Mouse (Mus musculus): ENCODE measurements around the gene Hist1h2bg.
"Not testable (repeated sequence)": the region's sequence is repeated elsewhere in the genome, so short reads cannot be mapped to it uniquely, and the experiment has no call there.

The Hist1h2bg gene

DNA sequence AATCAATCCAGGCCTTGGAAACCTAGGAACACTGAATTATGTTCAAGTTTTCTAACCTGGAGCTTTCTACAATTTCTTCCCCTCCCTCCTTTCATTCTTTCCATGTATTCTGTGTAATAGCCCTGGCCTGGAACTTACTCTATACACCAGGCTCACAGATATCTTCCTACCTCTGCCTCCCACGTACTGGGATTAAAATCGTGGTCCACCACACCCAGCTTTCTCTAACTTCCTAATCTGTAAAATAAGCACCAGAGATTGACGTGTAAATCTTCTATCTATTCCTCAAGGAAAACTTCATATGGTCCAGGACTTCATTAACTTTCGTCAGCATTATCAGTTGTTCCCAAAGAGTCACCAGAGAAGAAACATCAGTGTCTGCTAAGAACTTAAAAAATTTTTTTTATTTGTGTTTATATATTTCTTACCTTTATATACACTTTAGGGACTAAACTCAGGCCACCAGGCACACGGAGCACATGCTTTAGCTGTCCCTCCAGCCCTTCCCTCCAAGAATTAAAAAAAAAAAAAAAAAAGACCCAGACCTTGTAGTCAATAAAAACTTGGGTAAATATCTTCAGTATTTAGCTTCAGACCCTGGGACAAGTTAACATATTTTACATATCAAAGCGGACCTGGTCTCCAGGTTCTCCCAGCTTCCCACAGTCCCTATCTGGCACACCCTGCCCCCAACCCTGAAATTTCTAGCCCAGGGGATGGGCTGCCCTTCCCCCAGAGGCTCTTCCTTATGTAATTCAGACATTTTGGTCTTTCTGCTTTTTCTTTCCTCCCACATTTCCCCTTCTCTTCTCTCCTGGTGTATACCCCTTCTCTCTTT lies 11.2 kb downstream of the Hist1h2bg start:
- peak; percentile 58 for DNase-seq (ENCODE audit: extremely low read depth, insufficient read length, low spot score)

DNA sequence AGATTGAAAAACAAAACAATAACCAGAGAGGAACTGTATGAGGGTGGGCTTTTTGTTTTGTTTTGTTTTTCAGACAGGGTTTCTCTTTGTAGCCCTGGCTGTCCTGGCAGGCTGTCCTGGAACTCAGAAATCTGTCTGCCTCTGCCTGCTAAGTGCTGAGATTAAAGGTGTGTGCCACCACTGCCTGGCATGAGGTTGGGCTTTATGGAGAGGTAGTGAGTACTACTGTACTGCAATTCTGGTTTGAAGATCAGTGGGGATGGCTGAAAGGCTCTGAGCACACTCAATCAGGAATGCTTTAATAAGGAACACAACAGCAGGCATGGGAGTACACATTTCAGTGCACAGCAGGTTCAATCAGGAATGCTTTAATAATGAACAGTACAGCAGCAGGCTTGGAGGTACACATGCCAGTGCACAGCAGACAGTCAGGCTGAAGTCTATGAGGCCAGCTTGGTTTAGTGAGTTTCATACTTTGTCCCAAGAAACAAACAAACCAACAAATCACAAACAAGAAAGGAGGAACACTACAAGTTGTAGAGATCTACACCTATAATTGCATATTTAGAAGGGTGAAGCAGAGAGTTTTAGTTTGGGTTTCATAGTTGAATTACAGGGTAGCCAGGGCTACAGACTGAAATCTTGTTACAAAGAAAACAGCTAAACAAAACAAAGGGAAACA lies 12.3 kb downstream of the Hist1h2bg start:
- peak; percentile 41 for DNase-seq (ENCODE audit: extremely low read depth, insufficient read length, low spot score)

DNA sequence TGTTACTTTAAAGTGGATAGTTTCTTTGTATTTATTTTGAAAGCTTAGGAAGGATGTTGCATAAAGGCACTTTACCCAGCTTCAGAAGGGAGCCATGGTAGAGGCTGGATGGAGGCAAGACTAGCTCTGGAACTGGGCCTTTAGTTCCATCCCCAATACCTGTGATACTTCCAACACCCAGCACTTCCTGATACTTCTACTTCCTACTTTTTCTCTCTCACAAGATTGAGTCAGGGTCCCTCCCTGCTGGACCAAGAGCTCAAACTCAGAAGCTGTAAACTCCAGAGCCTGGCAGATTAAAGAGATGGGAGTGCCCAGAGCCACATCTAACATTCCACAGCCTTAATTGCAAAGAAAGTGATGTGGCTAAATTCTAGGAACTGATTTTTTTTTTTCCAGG lies 13.1 kb downstream of the Hist1h2bg start:
- DNase-seq (ENCODE audit: extremely low read depth, insufficient read length, low spot score): peak; percentile 35

DNA sequence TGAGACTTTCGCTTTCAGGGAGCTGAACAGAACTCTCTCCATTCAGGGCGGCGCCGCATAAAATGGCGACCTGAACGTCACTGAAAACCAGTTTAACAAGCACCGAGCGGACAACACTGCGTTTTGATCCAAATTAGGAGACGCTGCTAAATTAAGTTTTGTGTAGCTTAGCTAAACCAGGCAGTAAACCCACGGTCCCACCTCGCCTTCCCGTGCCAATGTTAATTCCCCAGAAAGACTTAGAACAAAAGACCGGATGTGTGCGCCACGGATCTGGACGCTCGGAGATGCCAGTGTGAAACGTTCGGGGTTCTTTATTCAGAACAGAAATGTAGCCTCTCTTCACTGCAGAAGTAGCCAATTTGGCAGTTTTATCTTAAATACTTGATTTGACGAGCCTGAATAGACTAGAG lies 13.8 kb downstream of the Hist1h2bg start:
- DNase-seq (ENCODE audit: extremely low read depth, insufficient read length, low spot score): peak; percentile 68

DNA sequence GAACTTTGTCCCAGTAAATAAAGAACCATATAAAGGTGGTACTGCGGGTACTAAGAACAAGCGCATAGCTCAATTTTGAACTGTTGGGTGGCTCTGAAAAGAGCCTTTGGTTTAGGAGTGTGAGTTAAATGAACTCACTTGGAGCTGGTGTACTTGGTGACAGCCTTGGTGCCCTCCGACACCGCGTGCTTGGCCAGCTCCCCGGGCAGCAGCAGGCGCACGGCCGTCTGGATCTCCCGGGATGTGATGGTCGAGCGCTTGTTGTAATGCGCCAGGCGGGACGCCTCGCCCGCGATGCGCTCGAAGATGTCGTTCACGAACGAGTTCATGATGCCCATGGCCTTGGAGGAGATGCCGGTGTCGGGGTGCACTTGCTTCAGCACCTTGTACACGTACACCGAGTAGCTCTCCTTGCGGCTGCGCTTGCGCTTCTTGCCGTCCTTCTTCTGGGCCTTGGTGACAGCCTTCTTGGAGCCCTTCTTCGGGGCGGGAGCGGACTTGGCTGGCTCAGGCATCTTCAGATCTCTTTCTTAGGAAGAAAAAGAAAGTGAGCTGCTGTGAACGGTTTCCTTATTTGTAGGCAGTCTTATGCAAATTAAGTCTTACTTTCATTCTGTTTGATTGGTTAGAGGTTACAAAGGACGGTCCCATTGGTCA lies 14.4 kb downstream of the Hist1h2bg start:
- DNase-seq (ENCODE audit: extremely low read depth, insufficient read length, low spot score): peak; percentile 90

DNA sequence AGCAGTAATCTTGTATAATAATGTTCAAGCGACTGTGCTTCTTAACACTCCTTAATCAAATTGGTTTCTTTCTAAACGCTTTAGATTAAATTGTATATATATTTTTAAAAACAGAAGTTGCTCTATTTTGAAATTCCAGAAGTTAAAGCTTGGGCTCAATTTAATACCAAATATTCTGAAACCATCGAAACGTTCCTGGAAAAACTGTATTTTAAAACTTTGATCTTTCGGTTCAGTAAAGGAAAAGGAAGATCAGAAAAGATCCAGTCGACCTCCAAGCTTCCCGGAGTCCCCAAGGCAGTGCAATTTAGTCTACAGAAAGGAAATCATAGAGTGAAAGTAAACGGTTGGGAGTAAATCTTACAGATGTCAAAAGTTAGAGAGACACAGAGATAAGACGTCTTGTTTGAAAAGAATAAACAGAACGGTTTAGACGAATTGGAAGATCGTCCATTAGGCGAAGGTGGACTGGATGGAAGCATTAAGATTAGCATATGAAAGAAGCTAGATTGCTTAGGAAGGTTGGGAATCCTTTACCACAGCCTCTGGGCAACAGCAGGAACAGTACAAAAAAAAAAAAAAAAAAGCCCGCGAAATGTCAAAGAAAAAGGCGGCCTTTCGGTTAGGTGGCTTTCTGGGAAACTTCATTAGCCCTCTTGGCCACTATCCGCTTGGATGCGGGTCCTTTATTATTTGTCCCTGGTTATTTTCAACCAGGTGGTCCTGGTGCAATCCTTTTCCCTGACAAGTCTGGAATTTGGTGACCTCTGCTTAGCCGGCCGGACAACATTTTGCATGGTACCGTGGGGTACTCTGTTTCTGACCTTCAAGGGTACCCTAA lies 15.1 kb downstream of the Hist1h2bg start:
- DNase-seq (ENCODE audit: extremely low read depth, insufficient read length, low spot score): no peak

DNA sequence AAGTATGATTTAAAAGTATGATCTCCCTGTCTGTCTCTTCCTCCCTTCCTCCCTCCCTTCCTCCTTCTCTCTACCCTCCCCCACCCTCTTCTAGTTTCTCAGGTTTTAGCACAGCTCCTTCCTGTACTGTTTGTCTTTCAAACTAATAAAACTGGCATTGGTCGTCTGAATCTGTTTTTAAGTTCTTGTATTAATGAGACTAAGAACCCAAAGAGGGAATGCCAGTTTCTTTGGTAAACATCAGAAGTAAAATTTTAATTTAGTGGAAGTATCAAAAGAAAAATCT lies 15.7 kb downstream of the Hist1h2bg start:
- DNase-seq (ENCODE audit: extremely low read depth, insufficient read length, low spot score): peak; percentile 45

DNA sequence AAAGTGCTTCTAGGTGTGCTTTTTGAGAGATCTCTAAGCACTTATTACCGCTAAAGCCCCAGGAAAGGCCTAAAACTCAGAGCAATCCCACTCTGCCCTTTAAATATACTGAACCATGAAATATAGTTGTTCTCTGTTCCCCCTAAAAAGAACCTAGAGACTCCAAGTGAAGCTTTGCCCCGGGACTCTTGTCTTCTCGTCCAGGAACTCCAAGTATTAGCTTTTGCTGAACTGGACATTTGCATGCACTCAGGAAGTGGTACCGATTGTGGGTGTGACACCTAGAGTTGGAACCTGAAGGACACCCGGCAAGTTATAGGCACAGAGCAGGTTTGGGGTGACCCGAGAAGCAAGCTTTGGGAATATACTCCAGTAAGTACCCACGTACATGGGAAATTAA lies 20.0 kb downstream of the Hist1h2bg start:
- no peak for DNase-seq (ENCODE audit: extremely low read depth, insufficient read length, low spot score)

DNA sequence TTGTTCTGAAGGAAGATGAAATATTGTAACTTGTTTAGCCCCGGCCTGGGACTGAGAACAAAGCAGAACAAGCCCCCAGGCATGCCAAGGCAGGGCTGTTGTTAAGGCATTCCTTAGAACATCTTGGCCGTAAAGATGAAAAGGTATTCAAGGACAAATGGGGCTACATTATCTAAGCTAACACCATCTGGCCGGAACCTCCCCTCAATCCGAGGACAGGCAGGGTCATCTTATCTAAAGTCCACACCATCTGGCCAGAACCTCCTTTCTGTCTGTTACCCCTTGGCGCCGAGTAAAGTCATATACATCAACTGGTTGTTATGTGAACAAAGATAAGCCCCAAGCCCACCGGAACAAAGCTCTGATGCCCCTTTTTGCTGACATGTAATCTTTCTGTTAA lies 20.7 kb downstream of the Hist1h2bg start:
- not testable (repeated sequence) for DNase-seq (ENCODE audit: extremely low read depth, insufficient read length, low spot score)

DNA sequence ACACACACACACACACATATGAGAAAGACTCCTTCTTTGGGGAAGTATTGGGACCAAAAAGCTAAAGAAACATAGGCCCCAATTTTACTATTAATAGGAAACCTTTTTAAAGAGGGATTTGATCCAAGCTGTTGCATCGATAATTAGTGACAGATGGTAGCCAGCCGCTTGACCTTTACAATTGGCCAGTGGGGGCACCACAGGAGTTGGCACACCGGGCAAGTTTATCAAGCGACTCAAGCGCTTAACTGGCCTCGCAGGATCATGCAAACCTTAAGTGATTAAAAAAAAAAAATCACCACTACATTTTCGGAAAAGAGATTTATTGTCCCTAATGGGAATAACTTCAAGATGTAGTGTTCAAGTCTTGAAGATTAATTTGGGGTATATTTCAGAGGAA lies 21.4 kb downstream of the Hist1h2bg start:
- DNase-seq (ENCODE audit: extremely low read depth, insufficient read length, low spot score): no peak

DNA sequence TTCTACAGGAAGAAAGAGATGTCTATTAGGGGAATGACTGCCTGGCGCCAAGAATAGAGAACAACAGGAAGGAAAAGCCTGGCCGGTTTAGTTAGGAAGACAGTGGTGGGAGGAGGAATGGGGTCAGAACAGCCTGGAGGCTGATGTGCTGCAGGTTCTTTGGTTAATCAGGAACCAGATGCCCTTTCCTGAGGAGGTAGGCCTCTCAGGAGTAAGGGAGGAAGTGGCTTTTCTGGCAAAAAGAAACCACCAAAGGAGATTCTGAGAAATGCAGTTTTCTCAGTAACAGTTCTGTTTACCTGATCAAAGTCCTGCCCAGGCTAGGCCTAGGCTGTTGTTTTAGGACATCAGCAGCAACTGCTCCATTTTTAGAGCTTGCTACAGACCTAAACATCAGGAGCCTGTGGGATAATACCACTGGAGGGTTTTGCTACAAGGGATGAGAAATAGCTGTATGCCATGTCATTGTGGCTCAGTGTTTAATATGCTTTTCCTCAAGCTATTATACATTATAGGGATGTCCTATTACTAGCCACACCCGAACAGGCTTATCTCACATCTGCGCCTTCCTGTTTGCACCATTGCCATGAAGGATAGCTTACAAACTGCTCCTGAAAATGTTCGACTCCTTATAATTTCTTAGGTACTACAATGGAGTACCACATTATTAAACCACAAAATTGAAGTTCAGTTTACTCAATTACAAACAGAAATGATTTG lies 22.0 kb downstream of the Hist1h2bg start:
- DNase-seq (ENCODE audit: extremely low read depth, insufficient read length, low spot score): no peak

DNA sequence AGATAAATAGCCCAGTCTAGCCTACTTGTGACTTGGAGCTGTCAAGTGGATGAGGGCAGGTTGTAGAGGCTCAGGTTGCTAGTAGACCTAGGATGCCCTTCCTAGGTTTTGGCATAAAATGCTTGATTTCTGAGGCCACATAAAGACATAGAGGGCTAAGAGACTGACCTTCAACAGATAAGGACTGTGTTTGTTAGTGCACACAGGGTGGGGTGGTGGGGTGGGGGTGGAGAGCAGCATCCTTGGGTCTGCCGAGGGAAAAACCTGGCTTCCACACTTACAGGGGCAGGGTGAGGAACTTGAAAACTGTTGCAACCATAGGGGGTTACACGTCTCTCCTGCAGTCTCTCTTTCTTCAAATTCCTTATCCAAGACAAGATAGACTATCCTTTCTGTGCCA lies 24.0 kb downstream of the Hist1h2bg start:
- DNase-seq (ENCODE audit: extremely low read depth, insufficient read length, low spot score): no peak

DNA sequence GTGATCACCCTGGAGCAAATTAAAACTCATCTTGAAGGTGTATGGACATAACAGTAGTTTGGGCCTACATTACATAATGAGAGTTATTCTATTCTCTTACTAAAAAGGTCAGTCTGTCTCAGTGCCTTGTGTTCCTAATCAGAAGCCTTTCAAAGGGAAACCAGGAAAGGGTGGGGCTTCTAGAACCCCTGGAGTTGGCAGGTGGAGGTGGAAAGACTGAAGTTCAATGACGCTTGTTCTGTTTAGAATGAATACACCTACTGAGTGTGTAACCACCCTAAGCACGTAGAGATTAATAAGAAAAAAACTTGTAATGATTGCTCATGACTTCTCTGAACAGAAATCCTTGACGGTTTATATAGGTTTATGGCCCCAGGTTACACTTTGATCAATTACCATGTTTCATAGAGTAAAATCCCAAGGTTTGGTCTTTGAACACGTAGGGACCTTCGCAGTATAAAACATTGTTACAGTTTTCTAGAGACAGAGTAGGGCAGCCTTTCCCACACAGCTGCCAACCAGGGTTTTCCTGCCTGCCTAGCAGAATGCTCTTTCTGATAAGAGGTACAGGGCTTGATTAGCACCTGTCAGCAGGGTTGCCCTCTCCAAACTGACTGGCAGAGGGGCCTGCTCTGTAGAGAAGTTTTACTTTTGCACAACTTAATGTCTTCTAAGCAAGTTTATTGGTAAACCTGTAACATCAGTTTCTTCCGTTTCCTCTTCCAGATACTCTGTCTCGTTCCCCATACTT lies 24.6 kb downstream of the Hist1h2bg start:
- DNase-seq (ENCODE audit: extremely low read depth, insufficient read length, low spot score): no peak

DNA sequence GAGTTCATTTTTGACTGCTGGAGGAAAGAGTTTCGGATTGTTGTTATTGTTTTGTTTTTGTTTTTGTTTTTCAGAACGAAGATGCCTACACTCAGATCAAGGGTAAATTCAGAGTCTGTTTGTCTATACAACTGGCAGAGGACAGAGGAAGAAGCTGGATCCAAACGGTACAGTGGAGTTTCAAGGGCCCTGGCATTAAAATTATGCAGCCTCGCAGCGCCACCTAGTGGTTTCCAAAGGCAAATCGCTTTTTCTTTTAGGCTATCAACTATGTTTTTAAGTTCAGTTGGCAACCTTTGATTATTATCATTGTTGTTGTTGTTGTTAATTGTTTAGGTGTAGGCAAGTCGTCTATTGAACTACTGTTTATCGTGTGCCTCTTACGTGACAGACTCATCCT lies 26.8 kb downstream of the Hist1h2bg start:
- peak; percentile 25 for DNase-seq (ENCODE audit: extremely low read depth, insufficient read length, low spot score)

DNA sequence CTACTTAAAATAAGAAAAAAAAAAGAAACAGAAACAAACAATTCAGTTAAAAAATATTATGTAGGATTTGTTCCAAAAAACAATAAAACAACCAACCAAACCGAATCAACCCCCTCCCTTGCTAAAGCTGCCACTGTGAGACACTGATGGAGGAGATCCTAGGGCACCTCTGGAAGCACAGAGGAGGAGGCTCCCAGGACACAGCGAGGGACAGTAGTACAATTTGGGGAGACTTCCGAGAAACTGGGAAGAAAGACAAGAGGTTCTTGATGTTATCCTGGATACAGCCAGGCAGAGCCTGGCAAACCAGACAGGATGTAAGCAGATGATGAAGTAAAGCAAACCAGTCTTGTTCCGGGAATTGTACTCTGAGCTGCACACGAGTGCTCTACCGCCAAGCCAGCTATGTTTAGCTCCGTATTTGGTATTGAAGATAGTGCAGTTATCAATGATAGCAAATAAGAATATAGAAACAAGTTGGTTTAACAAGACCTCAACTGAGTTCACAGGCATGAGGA lies 32.0 kb downstream of the Hist1h2bg start:
- no peak for DNase-seq (ENCODE audit: extremely low read depth, insufficient read length, low spot score)

DNA sequence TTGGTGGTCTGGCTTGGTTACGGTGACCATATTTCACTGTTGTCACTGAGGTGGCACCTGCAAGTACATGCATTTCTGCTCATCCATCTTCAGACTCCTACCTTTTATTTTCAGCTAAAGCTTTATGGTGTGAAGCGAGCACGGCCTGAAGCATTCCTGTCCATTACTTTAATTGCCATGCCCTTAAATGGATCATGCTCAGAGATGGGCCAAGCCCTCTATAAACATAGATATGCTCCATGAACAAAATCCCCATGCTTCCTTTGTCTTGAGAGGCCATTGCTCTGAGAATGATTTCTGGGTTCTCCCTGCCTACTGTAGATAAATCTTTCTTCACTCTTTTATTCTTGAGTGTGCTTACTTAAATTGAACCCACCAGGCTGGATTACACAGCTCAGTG lies 33.3 kb downstream of the Hist1h2bg start:
- DNase-seq (ENCODE audit: extremely low read depth, insufficient read length, low spot score): no peak

DNA sequence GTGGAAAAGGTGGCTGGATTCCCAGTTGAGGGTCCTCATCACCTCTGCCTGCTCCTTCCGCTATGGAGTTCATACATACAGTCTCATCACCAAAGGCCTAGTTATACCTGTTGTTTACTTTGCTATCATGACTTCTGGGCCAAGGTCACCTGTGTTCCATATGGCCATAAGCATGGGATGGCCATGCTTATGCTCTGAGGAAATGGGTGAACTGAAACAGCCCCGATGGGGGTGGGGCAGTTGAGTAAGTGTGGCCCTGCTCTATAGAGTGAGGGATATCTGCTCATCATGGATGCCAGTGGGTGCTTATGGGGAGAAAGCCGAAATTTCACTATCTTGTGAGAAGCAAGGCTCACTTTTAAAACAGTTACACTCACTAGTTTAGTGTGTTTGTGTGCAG lies 33.9 kb downstream of the Hist1h2bg start:
- DNase-seq (ENCODE audit: extremely low read depth, insufficient read length, low spot score): no peak

DNA sequence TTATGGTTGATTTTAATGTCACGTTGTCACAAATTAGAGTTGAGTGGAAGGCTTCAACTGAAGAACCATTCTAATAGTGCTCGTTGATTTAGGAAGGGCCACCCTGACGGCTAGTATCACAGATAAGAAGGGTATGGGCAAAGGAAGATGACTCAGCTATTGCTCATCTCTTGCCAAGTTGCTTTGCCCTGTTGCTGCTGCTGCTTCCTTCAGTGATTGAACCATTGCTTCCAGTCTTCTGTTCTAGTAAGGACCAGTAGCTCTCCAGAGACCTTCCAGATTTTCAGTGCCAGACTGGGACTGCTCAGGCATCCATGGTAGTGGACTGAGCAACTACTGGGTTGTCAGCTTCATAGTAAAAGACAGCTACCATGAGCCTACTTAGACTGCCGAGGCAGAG lies 38.0 kb downstream of the Hist1h2bg start:
- peak; percentile 15 for DNase-seq (ENCODE audit: extremely low read depth, insufficient read length, low spot score)

DNA sequence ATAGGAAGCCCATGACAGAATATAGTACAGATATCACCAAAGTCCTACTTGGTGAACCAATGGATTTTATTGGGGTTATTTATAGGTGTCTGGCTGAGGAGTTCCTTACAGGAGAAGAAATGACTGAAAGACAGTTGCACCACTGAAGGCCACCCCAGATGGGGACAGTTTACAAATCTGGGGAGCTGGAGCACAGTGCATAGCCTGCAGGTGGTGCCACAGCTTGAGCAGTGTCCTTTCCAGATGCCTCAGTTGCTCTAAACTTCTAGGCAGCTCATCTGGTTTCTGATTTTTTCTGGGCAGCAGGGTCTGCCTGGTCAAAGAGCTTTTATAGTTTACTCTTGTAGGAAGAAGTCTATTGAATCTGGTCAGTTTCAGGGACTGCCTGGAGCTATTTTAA lies 38.6 kb downstream of the Hist1h2bg start:
- no peak for DNase-seq (ENCODE audit: extremely low read depth, insufficient read length, low spot score)

Data from 3134 (cell line).